Mouse (Mus musculus): Measurements from ENCODE around the gene Vmn1r168.
"Not testable (repeated sequence)": the region's sequence is repeated elsewhere in the genome, so short reads cannot be mapped to it uniquely, and the experiment has no call there.

The Vmn1r168 gene

DNA sequence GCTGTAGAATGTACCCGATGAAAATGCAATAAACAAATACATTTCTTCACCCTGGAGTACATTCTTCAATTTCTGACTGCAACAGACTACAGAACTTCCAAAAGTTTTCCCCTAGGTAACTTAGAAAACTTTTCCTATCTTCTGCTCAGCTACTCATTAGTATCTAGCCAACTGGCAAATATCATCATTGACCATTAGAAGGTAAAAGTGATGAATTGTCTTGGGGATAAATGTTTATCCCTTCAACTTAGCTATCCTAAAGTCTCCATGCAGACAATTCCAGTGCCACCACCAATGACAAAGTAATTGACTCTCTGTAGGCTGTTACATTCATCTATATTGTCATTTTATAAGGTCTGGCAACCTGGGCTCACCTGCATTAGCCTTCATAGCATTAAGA lies at the start of gene Vmn1r168:
TSS of gene Vmn1r168 (plus strand) at position 301 of the 400 bp plus-strand sequence.
- in situ Hi-C loops (cut with MboI, MseI), result loop anchor here (5.0 kb wide), 1 partner anchor 52 kb away; no protein-coding TSS in a partner anchor

DNA sequence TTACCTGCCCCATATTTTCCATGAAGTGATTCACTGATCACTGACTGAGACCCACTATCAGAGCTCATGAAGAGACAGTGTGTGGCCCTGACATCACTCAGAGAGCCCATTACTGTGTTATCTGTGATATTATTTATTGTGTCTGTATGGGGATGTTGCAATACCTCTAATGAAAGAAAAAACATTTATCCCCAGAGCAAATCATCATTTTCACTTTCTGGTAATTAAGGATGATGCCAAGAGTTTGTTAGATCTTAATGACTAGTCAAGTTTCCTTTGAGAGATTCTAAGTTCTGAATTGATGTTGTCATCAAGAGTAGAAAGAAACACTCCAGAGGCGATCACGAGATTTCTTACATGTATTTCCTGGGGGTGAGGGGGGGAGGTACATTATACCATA lies 32.4 kb upstream of the Vmn1r168 start, which contains the start of gene Vmn1r167:
TSS of gene Vmn1r167 (minus strand) at position 101 of the 400 bp plus-strand sequence.
- in situ Hi-C loops (cut with MboI, MseI), result not testable (repeated sequence)

DNA sequence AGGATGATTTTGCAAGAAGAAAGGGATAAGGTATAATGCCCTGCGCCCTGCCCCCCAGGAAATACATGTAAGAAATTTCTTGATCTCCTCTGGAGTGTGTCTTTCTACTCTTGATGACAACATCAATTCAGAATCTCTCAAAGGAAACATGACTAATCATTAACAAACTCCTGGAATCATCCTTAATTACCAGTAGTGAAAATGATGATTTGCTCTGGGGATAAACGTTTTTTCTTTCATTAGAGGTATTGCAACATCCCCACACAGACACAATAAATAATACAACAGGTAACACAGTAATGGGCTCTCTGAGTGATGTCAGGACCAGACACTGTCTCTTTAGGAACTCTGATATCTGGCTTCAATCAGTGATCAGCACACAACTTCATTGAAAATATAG lies 35.7 kb downstream of the Vmn1r168 start, which contains the start of gene Vmn1r169:
TSS of gene Vmn1r169 (plus strand) at position 301 of the 400 bp plus-strand sequence.
- in situ Hi-C loops (cut with MboI, MseI), result loop anchor here (5.0 kb wide), 1 partner anchor 262 kb away; the partner anchor contains the start of gene Vmn1r176
